Mouse (Mus musculus) megakaryocyte, embryonic 14.5 days (primary cell): Measurements from ENCODE around the gene Sfi1.
"Not testable (repeated sequence)": the region's sequence is repeated elsewhere in the genome, so short reads cannot be mapped to it uniquely, and the experiment has no call there.

ENCODE experiments used
- FLI1 ChIP-seq: IDR thresholded peaks from 2 replicates; pipeline ENCODE4 v1.6.1; 2012; ENCODE audit warnings: low read length, inconsistent platforms, mixed read lengths
- GATA1 ChIP-seq: IDR thresholded peaks from 3 replicates; pipeline ENCODE4 v1.6.1; 2012; ENCODE audit warnings: mixed read lengths, low read length, inconsistent platforms, borderline replicate concordance

- not testable (repeated sequence) for TF ChIP-seq GATA1, FLI1
Observed at GRCm38 (mm10) chr11:3102626-3103025, 90.6 kb downstream of the Sfi1 start.
